Comparison of ENCODE assay signal across 10 mouse cellular contexts in the genomic region with DNA sequence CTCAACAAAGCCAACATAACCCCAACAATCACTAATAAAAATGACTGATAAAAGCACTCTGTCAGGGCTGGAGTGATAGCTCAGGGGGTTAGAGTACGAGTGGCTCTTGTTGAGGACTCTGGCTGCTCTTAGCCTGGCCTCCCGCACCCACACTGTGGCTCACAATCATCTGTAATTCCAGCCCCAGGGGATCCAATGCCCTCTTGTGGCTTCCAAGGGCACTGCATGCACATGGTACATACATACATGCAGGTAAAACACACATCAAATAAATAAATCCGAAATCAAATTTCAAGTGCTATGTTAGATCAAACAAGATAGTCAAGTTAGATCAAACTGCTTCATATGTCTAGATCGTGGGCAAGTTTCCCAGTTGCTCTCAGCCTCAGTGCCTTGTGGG. TPM values are rescaled to one million over a fixed set of nuclear protein-coding genes. Genes with fewer than 3 reads are reported as not detected.
DNase-seq lines count a peak whose midpoint lies in the region; ATAC-seq lines count a peak whose summit lies in the region.
"Had no signal": no experiment of that assay in that cellular context is flagged by ENCODE, and none has a peak within 500 bp of the region (broad histone marks: within the 10 kb centered on the region; RNA-seq: fewer than 3 reads in every experiment).

No protein-coding gene starts in this region.

- DNase-seq in kidney, adult 9 months: peak; percentile 62
- peak; percentile 80 for DNase-seq in ES-CJ7 (ENCODE audit: low read depth, low spot score)
- peak; percentile 54 for DNase-seq in c-Kit-negative CD71-positive TER-119-positive erythroid progenitor cells, embryonic 14.5 days (ENCODE audit: low read depth, low spot score)
- peak; percentile 24 for DNase-seq in lung, postnatal 14 days
- no peak for DNase-seq in layer of hippocampus, postnatal 36 days

- no peak overlapping the region for H3K4me3 ChIP-seq in kidney, embryonic 14.5 days (ENCODE audit: low read length)
- H3K4me3 ChIP-seq: liver, embryonic 15.5 days; stomach, embryonic 15.5 days had no signal

- H3K9me3 ChIP-seq in kidney, embryonic 14.5 days (ENCODE audit: control insufficient read depth, low read length): no peaks in the 10 kb centered on the region
- H3K9me3 ChIP-seq: liver, embryonic 15.5 days; stomach, embryonic 15.5 days had no signal

- peaks cover 55% of the 10 kb centered on the region for H3K36me3 ChIP-seq in kidney, embryonic 14.5 days (ENCODE audit: control insufficient read depth, insufficient read depth, low read length)

- H3K9ac ChIP-seq in kidney, embryonic 14.5 days (ENCODE audit: low read depth, low read length): no peak overlapping the region
- H3K9ac ChIP-seq: liver, embryonic 15.5 days; stomach, embryonic 15.5 days had no signal

- ATAC-seq in kidney, embryonic 14.5 days (ENCODE audit: low FRiP score, low TSS enrichment): no peak
- ATAC-seq in activated CD4-positive, CD25-positive, alpha-beta regulatory T cell, adult 4 months: no peak
- ATAC-seq in inflammation-experienced regulatory T-cells, adult 6 months: no peak

- no peaks in the 10 kb centered on the region for H3K27me3 ChIP-seq in kidney, embryonic 14.5 days (ENCODE audit: control insufficient read depth, insufficient read depth, low read length)
- H3K27me3 ChIP-seq: liver, embryonic 15.5 days; stomach, embryonic 15.5 days had no signal

- peaks cover 6% of the 10 kb centered on the region; the same call in 1 of the 2 replicates for H3K4me1 ChIP-seq in kidney, embryonic 14.5 days (ENCODE audit: control insufficient read depth, insufficient read depth, low read length)

- no peak overlapping the region for H3K4me2 ChIP-seq in kidney, embryonic 14.5 days (replicated peaks; ENCODE audit: low read depth, low read length)
- H3K4me2 ChIP-seq: liver, embryonic 15.5 days; stomach, embryonic 15.5 days had no signal

- no peak overlapping the region for H3K27ac ChIP-seq in kidney, embryonic 14.5 days (ENCODE audit: low read depth, low read length)
- H3K27ac ChIP-seq: liver, embryonic 15.5 days; stomach, embryonic 15.5 days had no signal

- WGBS in kidney, embryonic 14.5 days: 83% methylated on average over 4 of the region's 4 CpGs

RNA-seq across cellular contexts. Expression of a gene that starts 1.7 kb away (rescaled TPM):
- 6.3 and 6.8 TPM in 2 replicates for polyA plus RNA-seq in kidney, embryonic 14.5 days (2014; fragmentation: Nextera tagmentation; extraction: Ambion mirVana)
- polyA plus RNA-seq in activated CD4-positive, CD25-positive, alpha-beta regulatory T cell, adult 4 months (2017; shearing (Covaris generic)): 1 to 10 TPM in 1 of 2 experiments, not detected in 1; 1.4 TPM
- 1 to 10 TPM in 1 of 3 experiments, under 1 TPM in 1, not detected in 1; 0.41 to 1.0 TPM for polyA plus RNA-seq in inflammation-experienced regulatory T-cells, adult 6 months (2017; shearing (Covaris generic))
- total RNA-seq in layer of hippocampus, postnatal 36 days (2021): 10 to 100 TPM; 38.3 to 41.7 TPM

RNA-seq across cellular contexts. Expression of a gene that starts 20.0 kb away (rescaled TPM):
- 70.1 and 87.4 TPM in 2 replicates for polyA plus RNA-seq in kidney, embryonic 14.5 days (2014; fragmentation: Nextera tagmentation; extraction: Ambion mirVana)
- polyA plus RNA-seq in activated CD4-positive, CD25-positive, alpha-beta regulatory T cell, adult 4 months (2017; shearing (Covaris generic)): 10 to 100 TPM; 38.4 to 59.4 TPM
- 10 to 100 TPM; 45.9 to 56.8 (median 47.7) TPM for polyA plus RNA-seq in inflammation-experienced regulatory T-cells, adult 6 months (2017; shearing (Covaris generic))
- 10 to 100 TPM; 39.0 to 41.6 TPM for total RNA-seq in layer of hippocampus, postnatal 36 days (2021)

RNA-seq across cellular contexts. Expression of a gene that starts 29.6 kb away (rescaled TPM):
- polyA plus RNA-seq in kidney, embryonic 14.5 days (2014; fragmentation: Nextera tagmentation; extraction: Ambion mirVana): 8.3 and 9.4 TPM in 2 replicates
- 1 to 10 TPM; 6.3 to 6.7 TPM for polyA plus RNA-seq in activated CD4-positive, CD25-positive, alpha-beta regulatory T cell, adult 4 months (2017; shearing (Covaris generic))
- 1 to 10 TPM; 5.1 to 6.7 (median 6.7) TPM for polyA plus RNA-seq in inflammation-experienced regulatory T-cells, adult 6 months (2017; shearing (Covaris generic))
- 10 to 100 TPM; 26.4 to 27.1 TPM for total RNA-seq in layer of hippocampus, postnatal 36 days (2021)

RNA-seq across cellular contexts. Expression of a gene that starts 30.4 kb away (rescaled TPM):
- polyA plus RNA-seq in kidney, embryonic 14.5 days (2014; fragmentation: Nextera tagmentation; extraction: Ambion mirVana): 12.8 and 13.8 TPM in 2 replicates
- not detected for polyA plus RNA-seq in activated CD4-positive, CD25-positive, alpha-beta regulatory T cell, adult 4 months (2017; shearing (Covaris generic))
- polyA plus RNA-seq in inflammation-experienced regulatory T-cells, adult 6 months (2017; shearing (Covaris generic)): under 1 TPM in 1 of 3 experiments, not detected in 2; 0.36 TPM
- 1 to 10 TPM in 1 of 2 experiments, under 1 TPM in 1; 0.87 to 1.4 TPM for total RNA-seq in layer of hippocampus, postnatal 36 days (2021)

RNA-seq across cellular contexts. Expression of a gene that starts 34.8 kb away (rescaled TPM):
- polyA plus RNA-seq in kidney, embryonic 14.5 days (2014; fragmentation: Nextera tagmentation; extraction: Ambion mirVana): 1.5 and 3.8 TPM in 2 replicates
- polyA plus RNA-seq in activated CD4-positive, CD25-positive, alpha-beta regulatory T cell, adult 4 months (2017; shearing (Covaris generic)): under 1 TPM in 1 of 2 experiments, not detected in 1; 0.25 TPM
- under 1 TPM in 1 of 3 experiments, not detected in 2; 0.39 TPM for polyA plus RNA-seq in inflammation-experienced regulatory T-cells, adult 6 months (2017; shearing (Covaris generic))
- total RNA-seq in layer of hippocampus, postnatal 36 days (2021): 10 to 100 TPM; 19.5 to 24.4 TPM

Comparison
In these comparisons a context has a peak if more than half of its experiments do, and no peak if none do; other contexts are left out.
1. DNase-seq: peak in kidney, adult 9 months (single experiment), ES-CJ7 (single experiment), c-Kit-negative CD71-positive TER-119-positive erythroid progenitor cells, embryonic 14.5 days (single experiment) and lung, postnatal 14 days (single experiment); none in layer of hippocampus, postnatal 36 days (0 of 2).